Mouse (Mus musculus): ENCODE data around the gene Ribc1. TPM values are rescaled to one million over a fixed set of nuclear protein-coding genes. Genes with fewer than 3 reads are reported as not detected.

Gene Ribc1
- 0.30 and 0.40 TPM in 2 replicates for polyA plus RNA-seq (2012; rRNA removed)

- peaks cover 2% of the 10 kb centered on the region; the same call in 1 of the 2 replicates for H3K4me1 ChIP-seq (ENCODE audit: control insufficient read depth, insufficient read depth, low read length)
- H3K27ac ChIP-seq (ENCODE audit: insufficient read depth, low read length) = peak within 1 kb of the TSS; percentile 87
- peak within 1 kb of the TSS; percentile 89 for H3K4me3 ChIP-seq (ENCODE audit: insufficient read depth, low read length)
- TF ChIP-seq POLR2A (IDR thresholded peaks at IDR 0.05; ENCODE audit: extremely low read depth, insufficient read depth, low read length) (peak; percentile 71; the same call in 1 of the 2 replicates), CTCF (IDR thresholded peaks at IDR 0.05; ENCODE audit: extremely low read depth, insufficient read depth, low read length) (no peak)
These were observed at the start of gene Ribc1, which contains the start of gene Smc1a for GRCm38 (mm10) chrX:152016151-152017145. Ribc1 (minus strand) TSS chrX:152016295. Smc1a (plus strand) TSS chrX:152016428.

- no peak overlapping the region for H3K27ac ChIP-seq (ENCODE audit: insufficient read depth, low read length)
- no peaks in the 10 kb centered on the region for H3K4me1 ChIP-seq (ENCODE audit: control insufficient read depth, insufficient read depth, low read length)
- H3K4me3 ChIP-seq (ENCODE audit: insufficient read depth, low read length) = no peak overlapping the region
- TF ChIP-seq CTCF (IDR thresholded peaks at IDR 0.05; ENCODE audit: extremely low read depth, insufficient read depth, low read length) (no peak), POLR2A (IDR thresholded peaks at IDR 0.05; ENCODE audit: extremely low read depth, insufficient read depth, low read length) (no peak)
These were observed 49.6 kb upstream of the Ribc1 start for GRCm38 (mm10) chrX:152065674-152066073.

- TF ChIP-seq POLR2A (IDR thresholded peaks at IDR 0.05; ENCODE audit: extremely low read depth, insufficient read depth, low read length) = no peak
- no peak for TF ChIP-seq CTCF (IDR thresholded peaks at IDR 0.05; ENCODE audit: extremely low read depth, insufficient read depth, low read length)
- Histone ChIP-seq H3K4me3 (ENCODE audit: insufficient read depth, low read length) (no peak overlapping the region), H3K4me1 (ENCODE audit: control insufficient read depth, insufficient read depth, low read length) (no peaks in the 10 kb centered on the region), H3K27ac (ENCODE audit: insufficient read depth, low read length) (no peak overlapping the region)
These were observed 38.0 kb upstream of the Ribc1 start for GRCm38 (mm10) chrX:152054094-152054493.

- Histone ChIP-seq H3K27ac (ENCODE audit: insufficient read depth, low read length) (no peak overlapping the region), H3K4me3 (ENCODE audit: insufficient read depth, low read length) (no peak overlapping the region), H3K4me1 (ENCODE audit: control insufficient read depth, insufficient read depth, low read length) (no peaks in the 10 kb centered on the region)
- TF ChIP-seq POLR2A (IDR thresholded peaks at IDR 0.05; ENCODE audit: extremely low read depth, insufficient read depth, low read length) (no peak), CTCF (IDR thresholded peaks at IDR 0.05; ENCODE audit: extremely low read depth, insufficient read depth, low read length) (no peak)
These were observed 36.5 kb upstream of the Ribc1 start for GRCm38 (mm10) chrX:152052546-152052945.

GRCm38 (mm10) chrX:152047230-152047629, 31.1 kb upstream of the Ribc1 start:
- Histone ChIP-seq H3K27ac (ENCODE audit: insufficient read depth, low read length) (no peak overlapping the region), H3K4me3 (ENCODE audit: insufficient read depth, low read length) (no peak overlapping the region), H3K4me1 (ENCODE audit: control insufficient read depth, insufficient read depth, low read length) (no peaks in the 10 kb centered on the region)
- TF ChIP-seq POLR2A (IDR thresholded peaks at IDR 0.05; ENCODE audit: extremely low read depth, insufficient read depth, low read length) (no peak), CTCF (IDR thresholded peaks at IDR 0.05; ENCODE audit: extremely low read depth, insufficient read depth, low read length) (peak; percentile 23; the same call in 1 of the 2 replicates)

GRCm38 (mm10) chrX:152039865-152040264, 23.8 kb upstream of the Ribc1 start:
- TF ChIP-seq POLR2A (IDR thresholded peaks at IDR 0.05; ENCODE audit: extremely low read depth, insufficient read depth, low read length) (no peak), CTCF (IDR thresholded peaks at IDR 0.05; ENCODE audit: extremely low read depth, insufficient read depth, low read length) (no peak)

GRCm38 (mm10) chrX:152019294-152019693, 3.2 kb upstream of the Ribc1 start:
- H3K27ac ChIP-seq (ENCODE audit: insufficient read depth, low read length) = no peak overlapping the region
- TF ChIP-seq CTCF (IDR thresholded peaks at IDR 0.05; ENCODE audit: extremely low read depth, insufficient read depth, low read length) (no peak), POLR2A (IDR thresholded peaks at IDR 0.05; ENCODE audit: extremely low read depth, insufficient read depth, low read length) (no peak)
- H3K4me3 ChIP-seq (ENCODE audit: insufficient read depth, low read length) = no peak overlapping the region

More at GRCm38 (mm10) chrX:152039865-152040264, 23.8 kb upstream of the Ribc1 start:
- no peaks in the 10 kb centered on the region for H3K4me1 ChIP-seq (ENCODE audit: control insufficient read depth, insufficient read depth, low read length)
- no peak overlapping the region for H3K27ac ChIP-seq (ENCODE audit: insufficient read depth, low read length)
- H3K4me3 ChIP-seq (ENCODE audit: insufficient read depth, low read length) = no peak overlapping the region

GRCm38 (mm10) chrX:152017186-152017585, 1.1 kb upstream of the Ribc1 start:
- no peak for TF ChIP-seq CTCF (IDR thresholded peaks at IDR 0.05; ENCODE audit: extremely low read depth, insufficient read depth, low read length)
- no peak for TF ChIP-seq POLR2A (IDR thresholded peaks at IDR 0.05; ENCODE audit: extremely low read depth, insufficient read depth, low read length)
- H3K27ac ChIP-seq (ENCODE audit: insufficient read depth, low read length) = no peak overlapping the region
- H3K4me1 ChIP-seq (ENCODE audit: control insufficient read depth, insufficient read depth, low read length) = peaks cover 2% of the 10 kb centered on the region; the same call in 1 of the 2 replicates
- H3K4me3 ChIP-seq (ENCODE audit: insufficient read depth, low read length) = peak overlapping the region; percentile 89

More at GRCm38 (mm10) chrX:152019294-152019693, 3.2 kb upstream of the Ribc1 start:
- H3K4me1 ChIP-seq (ENCODE audit: control insufficient read depth, insufficient read depth, low read length) = peaks cover 2% of the 10 kb centered on the region; the same call in 1 of the 2 replicates

GRCm38 (mm10) chrX:152015752-152016150, 344 bp downstream of the Ribc1 start:
- H3K4me1 ChIP-seq (ENCODE audit: control insufficient read depth, insufficient read depth, low read length) = peaks cover 2% of the 10 kb centered on the region; the same call in 1 of the 2 replicates
- H3K4me3 ChIP-seq (ENCODE audit: insufficient read depth, low read length) = peak overlapping the region; percentile 89
- no peak for TF ChIP-seq CTCF (IDR thresholded peaks at IDR 0.05; ENCODE audit: extremely low read depth, insufficient read depth, low read length)
- TF ChIP-seq POLR2A (IDR thresholded peaks at IDR 0.05; ENCODE audit: extremely low read depth, insufficient read depth, low read length) = no peak
- H3K27ac ChIP-seq (ENCODE audit: insufficient read depth, low read length) = 0 out of 2 replicates have a peak overlapping the region, but pooled peaks have one; percentile 7

All from cortical plate, adult 2 months (tissue).